Mouse (Mus musculus) ES-E14 (cell line): ENCODE data around the gene Serinc3. TPM values are rescaled to one million over a fixed set of nuclear protein-coding genes. Genes with fewer than 3 reads are reported as not detected.
"Not testable (repeated sequence)": the region's sequence is repeated elsewhere in the genome, so short reads cannot be mapped to it uniquely, and the experiment has no call there.

Experiments
- DNase-seq: peaks from one replicate; pipeline ENCODE4 v3.0.0-alpha.2; 2013; ENCODE audit warnings: low read depth, low spot score
- H3K27ac ChIP-seq: 2 replicates; pipeline ENCODE4 v1.5.1; 2012; ENCODE audit warnings: low read depth, mild to moderate bottlenecking, low read length, moderate library complexity, mixed read lengths; ENCODE audit not compliant: poor library complexity, insufficient read depth, severe bottlenecking
- H3K36me3 ChIP-seq: 2 replicates; pipeline ENCODE4 v1.6.1; 2012; ENCODE audit warnings: mild to moderate bottlenecking, low read length, moderate library complexity, mixed read lengths; ENCODE audit not compliant: control insufficient read depth, poor library complexity, insufficient read depth, severe bottlenecking
- H3K4me1 ChIP-seq, 2 experiments: fragments of 150-350 bp in 1 of 2; sonication (generic) in 1 of 2; 2 replicates each; pipeline ENCODE4 v1.6.1; 2012; ENCODE audit warnings: low read length in 2 of 2, mild to moderate bottlenecking in 1 of 2, mixed read lengths in 1 of 2; ENCODE audit not compliant: control insufficient read depth in 2 of 2, insufficient read depth in 2 of 2, poor library complexity in 1 of 2
- H3K4me3 ChIP-seq, 2 experiments: fragments of 150-350 bp in 1 of 2; sonication (generic) in 1 of 2; 2 replicates each; pipeline ENCODE4 v1.5.1; 2012; ENCODE audit warnings: low read length in 2 of 2, low read depth in 1 of 2, mild to moderate bottlenecking in 1 of 2, mixed read lengths in 1 of 2; ENCODE audit not compliant: insufficient read depth in 1 of 2, poor library complexity in 1 of 2, severe bottlenecking in 1 of 2
- H3K9ac ChIP-seq: 2 replicates; pipeline ENCODE4 v1.6.1; 2012; ENCODE audit warnings: low read depth, mild to moderate bottlenecking, low read length, mixed read lengths; ENCODE audit not compliant: poor library complexity, insufficient read depth, severe bottlenecking
- H3K9me3 ChIP-seq: fragments of 150-350 bp; sonication (generic); 2 replicates; pipeline ENCODE4 v1.6.1; 2012; ENCODE audit warnings: low read depth, mild to moderate bottlenecking, low read length; ENCODE audit not compliant: control insufficient read depth, insufficient read depth
- CHD2 ChIP-seq: IDR thresholded peaks from 2 replicates; pipeline ENCODE4 v1.6.1; 2014; ENCODE audit warnings: mild to moderate bottlenecking, low read depth, low read length, inconsistent platforms
- HCFC1 ChIP-seq: IDR thresholded peaks from 2 replicates; pipeline ENCODE4 v1.6.1; 2012; ENCODE audit warnings: low read length, inconsistent platforms, borderline replicate concordance; ENCODE audit not compliant: insufficient read depth
- MAFK ChIP-seq: IDR thresholded peaks from 2 replicates; pipeline ENCODE4 v1.6.1; 2014; ENCODE audit warnings: mild to moderate bottlenecking, low read depth, low read length, inconsistent platforms; ENCODE audit not compliant: insufficient read depth
- ZC3H11A ChIP-seq: IDR thresholded peaks from 2 replicates; pipeline ENCODE4 v1.6.1; 2012; ENCODE audit warnings: low read depth, mild to moderate bottlenecking, inconsistent platforms, low read length, borderline replicate concordance
- ZNF384 ChIP-seq: IDR thresholded peaks from 2 replicates; pipeline ENCODE4 v1.6.1; 2012; ENCODE audit warnings: low read depth, low read length, inconsistent platforms
- in situ Hi-C, 2 experiments: fragments of 600-800 bp; cut with MboI; formaldehyde crosslinking; loops; one replicate each; pipeline ENCODE4 v1.15.1; 2025; ENCODE audit warnings: low sequenced_read_pairs in 2 of 2, inconsistent platforms in 1 of 2; ENCODE audit not compliant: unreplicated experiment in 2 of 2
- total RNA-seq: library from RNA; depleted of rRNA; stranded (reverse); fragments of 300-350 nt; gene quantifications from 2 replicates; pipeline ENCODE4 v1.2.3, GENCODE M21; 2012

Serinc3 gene
- total RNA-seq, 1 experiment = 59.3 TPM

DNA sequence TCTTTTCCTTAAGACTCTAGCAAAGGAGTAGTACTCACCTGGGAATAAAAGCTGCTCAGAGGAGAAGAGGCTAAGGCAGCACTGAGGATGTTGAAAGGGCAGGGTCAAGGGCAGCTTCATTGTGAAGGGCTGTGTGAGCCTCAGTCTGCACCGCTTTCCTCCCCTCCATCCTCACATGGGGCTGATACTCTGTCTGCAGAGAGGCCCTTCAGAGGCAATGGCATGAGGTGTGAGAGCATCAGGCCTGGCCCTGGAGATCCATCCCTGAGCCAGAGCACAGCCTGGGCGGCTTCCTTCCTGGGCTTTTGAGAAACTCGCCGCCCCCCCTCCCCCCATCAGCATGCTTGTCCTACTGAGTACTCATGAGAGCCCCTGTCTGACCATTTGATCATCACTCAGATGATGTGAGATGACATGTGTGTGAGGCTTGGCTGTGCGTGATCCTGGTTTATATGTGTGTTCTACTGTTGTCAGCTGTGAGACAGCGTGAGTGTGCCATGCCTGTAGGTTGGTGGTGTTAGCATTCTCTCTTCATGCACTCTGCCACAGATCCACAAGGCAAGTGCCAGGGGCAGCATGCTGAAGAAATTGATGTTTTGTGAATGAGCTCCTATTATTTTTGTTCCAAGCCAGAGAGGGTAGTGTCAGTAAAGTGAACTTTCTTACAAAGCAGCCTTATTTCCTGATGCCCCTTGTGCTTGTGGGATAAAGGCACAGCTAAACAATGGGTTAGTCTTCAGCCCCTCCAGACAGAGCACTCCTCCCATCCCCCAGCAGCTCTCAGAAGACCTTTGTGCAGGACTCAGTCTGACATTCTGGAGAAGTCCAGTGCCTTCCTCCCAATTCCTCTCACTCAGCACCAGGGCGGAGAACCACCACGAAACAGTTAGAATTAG, 45.7 kb upstream of the Serinc3 start:
- Histone ChIP-seq H3K27ac (no peak overlapping the region), H3K9ac (no peak overlapping the region), H3K9me3 (no peaks in the 10 kb centered on the region), H3K4me3 (no peak overlapping the region), H3K36me3 (no peaks in the 10 kb centered on the region), H3K4me1 (no peaks in the 10 kb centered on the region; a peak in 1 of 4 replicates)
- no peak for TF ChIP-seq HCFC1
- TF ChIP-seq ZNF384 = no peak
- no peak for TF ChIP-seq ZC3H11A
- no peak for TF ChIP-seq CHD2
- TF ChIP-seq MAFK = no peak
- DNase-seq = no peak
- in situ Hi-C loops = no loop called here

DNA sequence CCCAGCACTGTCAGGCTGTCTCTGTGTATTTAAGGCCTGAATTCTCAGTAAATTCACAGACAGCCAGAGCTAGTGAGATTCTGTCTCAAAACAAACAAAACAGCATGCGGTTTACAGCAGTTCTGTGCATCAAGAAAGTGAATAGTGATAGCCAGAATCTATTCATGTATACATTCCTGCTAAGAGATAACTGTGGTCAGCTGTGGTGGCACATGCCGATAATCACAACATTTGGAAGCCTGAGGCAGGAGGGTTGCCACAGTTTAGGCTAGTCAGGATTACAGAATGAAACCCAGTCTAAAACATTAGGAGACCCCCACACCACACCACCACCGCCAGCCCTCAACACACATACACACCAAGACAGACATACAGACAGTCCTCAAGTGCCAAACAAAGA, 44.8 kb upstream of the Serinc3 start:
- H3K9me3 ChIP-seq = no peaks in the 10 kb centered on the region
- H3K27ac ChIP-seq = no peak overlapping the region
- H3K36me3 ChIP-seq = no peaks in the 10 kb centered on the region
- no peak overlapping the region for H3K4me3 ChIP-seq
- no peaks in the 10 kb centered on the region; a peak in 1 of 4 replicates for H3K4me1 ChIP-seq
- DNase-seq = no peak
- TF ChIP-seq MAFK (no peak), ZNF384 (no peak), HCFC1 (no peak), ZC3H11A (no peak), CHD2 (no peak)
- no peak overlapping the region for H3K9ac ChIP-seq
- in situ Hi-C loops = no loop called here

- DNase-seq, H3K27ac ChIP-seq, in situ Hi-C loops, H3K36me3 ChIP-seq, H3K9ac ChIP-seq, H3K9me3 ChIP-seq, H3K4me1 ChIP-seq, H3K4me3 ChIP-seq: not testable (repeated sequence)
These were observed 43.4 kb upstream of the Serinc3 start for GRCm38 (mm10) chr2:163688377-163688776.

DNA sequence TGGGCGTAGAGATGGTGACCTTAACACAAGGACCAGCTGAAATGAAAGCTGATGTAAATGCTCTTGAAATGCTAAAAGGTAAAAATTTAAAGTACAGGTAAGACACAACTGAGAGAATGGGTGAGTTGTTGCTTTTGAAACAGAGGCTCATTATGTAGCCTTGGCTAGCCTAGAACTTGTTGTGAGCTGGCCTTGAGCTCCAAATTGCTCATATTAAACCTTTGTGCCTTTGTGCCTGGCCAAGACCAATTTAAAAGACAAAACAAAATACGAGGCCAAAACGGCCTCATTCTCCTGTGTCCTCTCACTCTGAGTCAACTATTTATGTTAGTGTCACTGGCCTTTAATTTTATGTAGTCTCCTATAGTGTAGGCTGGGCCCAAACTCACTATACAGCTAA, 42.0 kb upstream of the Serinc3 start:
- H3K27ac ChIP-seq = no peak overlapping the region
- no peaks in the 10 kb centered on the region; a peak in 1 of 4 replicates for H3K4me1 ChIP-seq
- no peak overlapping the region for H3K4me3 ChIP-seq
- H3K9ac ChIP-seq = no peak overlapping the region
- DNase-seq = no peak
- in situ Hi-C loops = no loop called here
- TF ChIP-seq CHD2 (no peak), MAFK (no peak), ZNF384 (no peak), ZC3H11A (no peak), HCFC1 (no peak)
- H3K36me3 ChIP-seq = no peaks in the 10 kb centered on the region
- no peaks in the 10 kb centered on the region for H3K9me3 ChIP-seq

GRCm38 (mm10) chr2:163686233-163686632, 41.3 kb upstream of the Serinc3 start:
- no peak overlapping the region for H3K27ac ChIP-seq
- TF ChIP-seq CHD2 (no peak), HCFC1 (no peak)
- H3K4me1 ChIP-seq = no peaks in the 10 kb centered on the region; a peak in 1 of 4 replicates
- in situ Hi-C loops = no loop called here
- H3K9me3 ChIP-seq = no peaks in the 10 kb centered on the region
- H3K4me3 ChIP-seq = no peak overlapping the region
- H3K36me3 ChIP-seq = no peaks in the 10 kb centered on the region
- H3K9ac ChIP-seq = no peak overlapping the region
- no peak for DNase-seq
